Mouse (Mus musculus) spleen, adult 2 months (tissue): ENCODE measurements around the gene Sh3bp1. TPM values are rescaled to one million over a fixed set of nuclear protein-coding genes. Genes with fewer than 3 reads are reported as not detected.
A peak's percentile ranks its signal among the peaks of the same experiment; 100 is the strongest.

ENCODE experiments used
- DNase-seq, 2 experiments: peaks; one replicate each; pipeline versions ENCODE4 v3.0.0 to v3.0.0-alpha.2; 2012 to 2021; ENCODE audit warnings: low spot score in 2 of 2, low read depth in 1 of 2
- H3K27ac ChIP-seq: fragments of 200-500 bp; 2 replicates; pipeline ENCODE4 v1.5.1; 2012; ENCODE audit warnings: low read length, inconsistent platforms; ENCODE audit not compliant: insufficient read depth
- H3K27me3 ChIP-seq: fragments of 200-500 bp; 2 replicates; pipeline ENCODE4 v1.6.1; 2012; ENCODE audit warnings: mild to moderate bottlenecking, moderate library complexity, low read length, inconsistent platforms; ENCODE audit not compliant: control insufficient read depth, insufficient read depth
- H3K36me3 ChIP-seq: fragments of 200-500 bp; 2 replicates; pipeline ENCODE4 v1.6.1; 2012; ENCODE audit warnings: mild to moderate bottlenecking, low read length, inconsistent platforms; ENCODE audit not compliant: control insufficient read depth, insufficient read depth
- H3K4me1 ChIP-seq: fragments of 200-500 bp; 2 replicates; pipeline ENCODE4 v1.6.1; 2011; ENCODE audit warnings: inconsistent platforms; ENCODE audit not compliant: control insufficient read depth, insufficient read depth, insufficient read length
- H3K4me3 ChIP-seq: fragments of 200-500 bp; 2 replicates; pipeline ENCODE4 v1.5.1; 2011; ENCODE audit warnings: mild to moderate bottlenecking, inconsistent platforms; ENCODE audit not compliant: insufficient read depth, insufficient read length; ENCODE audit errors: extremely low read depth
- CTCF ChIP-seq: fragments of 200-500 bp; IDR thresholded peaks from 2 replicates; pipeline ENCODE4 v1.5.1; 2011; ENCODE audit warnings: mild to moderate bottlenecking, inconsistent platforms; ENCODE audit not compliant: insufficient read depth, insufficient read length, insufficient replicate concordance; ENCODE audit errors: extremely low read depth
- POLR2A ChIP-seq: fragments of 200-500 bp; IDR thresholded peaks from 2 replicates; pipeline ENCODE4 v1.6.1; 2011; ENCODE audit warnings: low read depth, low read length, inconsistent platforms
- WGBS: fragments of 180-500 bp; shearing (Covaris S2); methylation state at CpG from one replicate; pipeline ENCODE4 v1.1.7; 2018; 5-methylcytosine and 5-hydroxymethylcytosine counted together
- polyA plus RNA-seq: library from polyadenylated mRNA; depleted of rRNA; stranded (reverse); fragments of >200 nt; gene quantifications from 2 replicates; pipeline ENCODE4 v1.2.3, GENCODE M21; 2012

Sh3bp1 gene
- polyA plus RNA-seq, 1 experiment, result 182 TPM

DNA sequence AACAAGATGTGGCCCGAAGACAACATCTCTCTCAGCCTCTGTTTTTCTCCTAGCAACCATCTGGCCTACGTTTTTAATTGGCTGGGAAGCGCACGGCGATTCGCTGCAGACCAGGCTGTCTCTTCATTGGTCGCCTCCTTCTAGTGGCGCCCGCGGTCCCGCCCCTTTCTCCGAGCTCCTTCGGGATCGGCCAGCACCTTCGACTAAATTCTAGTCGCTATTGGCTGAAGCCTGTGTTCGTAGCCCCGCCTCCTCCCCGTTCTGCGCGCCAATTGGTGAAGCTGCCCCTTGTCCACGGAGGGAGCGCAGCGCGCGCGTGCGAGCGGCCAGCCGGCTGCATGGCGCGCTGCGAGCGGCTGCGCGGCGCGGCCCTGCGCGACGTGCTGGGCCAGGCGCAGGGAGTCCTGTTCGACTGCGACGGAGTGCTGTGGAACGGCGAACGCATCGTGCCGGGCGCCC lies 14.1 kb downstream of the Sh3bp1 start, which contains the start of gene Pdxp:
Pdxp (plus strand) TSS at position 288 of the 459 bp plus-strand sequence.
- TF ChIP-seq CTCF (no peak), POLR2A (peak; percentile 41)
- under 1% methylated on average over 51 of the region's 51 CpGs for WGBS
- peaks cover 6% of the 10 kb centered on the region for H3K4me1 ChIP-seq
- H3K36me3 ChIP-seq, result peaks cover 12% of the 10 kb centered on the region
- H3K4me3 ChIP-seq, result peak within 1 kb of the TSS; percentile 63
- peak; percentile 95 to 96 for DNase-seq
- H3K27ac ChIP-seq, result peak within 1 kb of the TSS; percentile 50
- H3K27me3 ChIP-seq, result no peaks in the 10 kb centered on the region

GRCm38 (mm10) chr15:78914091-78914822 lies 14.7 kb downstream of the Sh3bp1 start:
- H3K36me3 ChIP-seq, result peaks cover 8% of the 10 kb centered on the region
- peak overlapping the region; percentile 63 for H3K4me3 ChIP-seq
- 2% methylated on average over 87 of the region's 87 CpGs for WGBS
- no peaks in the 10 kb centered on the region for H3K27me3 ChIP-seq
- DNase-seq, result no peak
- peak overlapping the region; percentile 50 for H3K27ac ChIP-seq
- peaks cover 6% of the 10 kb centered on the region for H3K4me1 ChIP-seq
- TF ChIP-seq POLR2A (no peak), CTCF (no peak)

DNA sequence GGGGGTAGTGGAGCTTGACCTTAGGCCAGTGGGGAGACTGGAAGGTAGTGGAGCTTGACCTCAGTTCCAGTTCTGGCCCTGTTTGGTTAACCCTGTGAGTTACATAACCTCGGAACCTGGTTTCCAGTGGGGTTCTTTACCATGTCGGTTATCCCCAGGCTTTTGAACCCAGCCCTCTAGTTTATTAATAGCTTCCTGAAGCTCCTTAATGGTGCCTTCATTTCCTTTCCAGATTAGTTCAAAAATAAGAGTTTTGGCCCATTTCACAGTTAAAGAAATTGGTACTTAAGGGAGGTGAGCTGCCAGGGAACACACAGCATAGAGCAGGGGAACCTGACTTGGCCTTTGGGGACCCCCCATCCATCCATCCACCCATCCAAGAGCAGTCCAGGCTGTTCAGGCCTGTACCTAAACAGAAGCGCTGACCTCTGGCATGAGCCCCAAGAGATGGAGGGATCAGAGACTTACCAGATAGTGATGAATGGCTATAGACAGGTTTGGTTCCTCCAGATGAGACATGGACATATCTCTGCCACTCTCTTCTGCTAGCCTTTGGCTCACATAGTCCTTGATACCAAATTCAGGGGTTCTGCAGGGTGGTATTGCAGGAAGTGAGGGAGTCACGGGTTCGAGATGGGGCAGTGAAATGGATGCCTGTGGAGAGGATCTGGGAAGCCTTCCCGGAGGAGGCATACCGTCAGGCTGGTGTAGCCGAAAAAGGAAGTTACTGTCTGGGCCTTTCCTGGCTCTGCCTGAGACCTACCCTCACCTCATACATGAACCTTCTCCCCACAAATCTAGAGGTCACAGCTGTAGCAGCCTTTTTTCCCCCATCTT lies 15.5 kb downstream of the Sh3bp1 start:
- TF ChIP-seq CTCF (no peak), POLR2A (no peak)
- Histone ChIP-seq H3K4me3 (peak overlapping the region; percentile 63; the same call in 1 of the 2 replicates), H3K27me3 (no peaks in the 10 kb centered on the region), H3K4me1 (peaks cover 6% of the 10 kb centered on the region), H3K36me3 (peaks cover 7% of the 10 kb centered on the region), H3K27ac (no peak overlapping the region)
- WGBS, result 48% methylated on average over 8 of the region's 8 CpGs
- no peak for DNase-seq

DNA sequence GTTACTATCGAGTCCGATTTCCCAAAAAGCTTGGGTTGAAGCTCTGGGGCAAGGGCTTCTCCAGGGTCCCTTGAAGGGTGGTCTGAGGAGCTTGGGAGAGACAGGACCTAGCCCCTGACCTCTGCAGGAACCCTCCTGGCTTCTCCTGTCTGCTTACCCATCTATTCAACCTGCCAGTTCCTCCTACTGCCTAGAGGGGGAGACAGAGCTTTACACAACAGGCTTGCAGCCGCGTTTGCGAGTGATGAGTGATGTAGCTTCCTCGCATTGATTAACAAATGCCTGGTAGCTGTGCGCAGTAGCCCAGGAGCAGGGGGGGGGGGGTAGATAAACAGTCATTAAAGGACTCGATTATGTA lies 16.1 kb downstream of the Sh3bp1 start:
- H3K4me3 ChIP-seq, result no peak overlapping the region
- H3K27me3 ChIP-seq, result no peaks in the 10 kb centered on the region
- H3K4me1 ChIP-seq, result peaks cover 6% of the 10 kb centered on the region
- 8% methylated on average over 8 of the region's 8 CpGs for WGBS
- H3K27ac ChIP-seq, result no peak overlapping the region
- H3K36me3 ChIP-seq, result peaks cover 6% of the 10 kb centered on the region
- TF ChIP-seq CTCF (peak; percentile 96; the same call in 1 of the 2 replicates), POLR2A (no peak)
- DNase-seq, result peak; percentile 74 to 76

GRCm38 (mm10) chr15:78916052-78916826 lies 16.7 kb downstream of the Sh3bp1 start:
- no peak for DNase-seq
- TF ChIP-seq POLR2A (no peak), CTCF (no peak)
- Histone ChIP-seq H3K27ac (no peak overlapping the region), H3K36me3 (peaks cover 3% of the 10 kb centered on the region), H3K27me3 (no peaks in the 10 kb centered on the region), H3K4me3 (no peak overlapping the region), H3K4me1 (peaks cover 6% of the 10 kb centered on the region)
- 86% methylated on average over 12 of the region's 12 CpGs for WGBS

GRCm38 (mm10) chr15:78918126-78918525 lies 18.6 kb downstream of the Sh3bp1 start:
- peaks cover 13% of the 10 kb centered on the region for H3K4me1 ChIP-seq
- H3K27ac ChIP-seq, result no peak overlapping the region
- whole genome bisulfite sequencing, result 95% methylated on average over 23 of the region's 23 CpGs
- H3K4me3 ChIP-seq, result no peak overlapping the region
- no peak for DNase-seq
- TF ChIP-seq POLR2A (no peak), CTCF (no peak)
- peaks cover 3% of the 10 kb centered on the region for H3K36me3 ChIP-seq
- no peaks in the 10 kb centered on the region for H3K27me3 ChIP-seq
